Mouse (Mus musculus) embryonic facial prominence, embryonic 11.5 days (tissue): Measurements from ENCODE around the gene Col4a5. TPM values are rescaled to one million over a fixed set of nuclear protein-coding genes. Genes with fewer than 3 reads are reported as not detected.

Source experiments
- ATAC-seq: fragments of 200-750 bp; cut with Nextera tagmentation; replicated peaks from 2 replicates; pipeline ENCODE4 v1.8.0; 2017; ENCODE audit warnings: low read depth; ENCODE audit not compliant: insufficient number of reproducible peaks, low FRiP score, low TSS enrichment
- DNase-seq: peaks from one replicate; pipeline ENCODE4 v3.0.0-alpha.2; 2015; ENCODE audit warnings: low spot score
- H3K27ac ChIP-seq: fragments of 300-500 bp; sonication (generic); replicated peaks from 2 replicates; pipeline ENCODE4 v1.5.1; 2014; ENCODE audit warnings: mild to moderate bottlenecking, low read depth, low read length, control low read depth
- H3K27me3 ChIP-seq: fragments of 300-500 bp; sonication (generic); 2 replicates; pipeline ENCODE4 v1.6.1; 2014; ENCODE audit warnings: mild to moderate bottlenecking, low read length, moderate library complexity, mixed read lengths; ENCODE audit not compliant: control insufficient read depth, insufficient read depth
- H3K36me3 ChIP-seq: fragments of 300-500 bp; sonication (generic); replicated peaks from 2 replicates; pipeline ENCODE4 v1.6.1; 2014; ENCODE audit warnings: low read depth, mild to moderate bottlenecking, low read length, moderate library complexity, mixed read lengths; ENCODE audit not compliant: control insufficient read depth, insufficient read depth
- H3K4me1 ChIP-seq: fragments of 300-500 bp; sonication (generic); 2 replicates; pipeline ENCODE4 v1.6.1; 2014; ENCODE audit warnings: low read length, mixed read lengths; ENCODE audit not compliant: control insufficient read depth, insufficient read depth
- H3K4me2 ChIP-seq: fragments of 300-500 bp; sonication (generic); 2 replicates; pipeline ENCODE4 v1.6.1; 2014; ENCODE audit warnings: low read depth, mild to moderate bottlenecking, control low read depth, low read length, moderate library complexity
- H3K4me3 ChIP-seq: fragments of 300-500 bp; sonication (generic); 2 replicates; pipeline ENCODE4 v1.5.1; 2014; ENCODE audit warnings: low read depth, low read length, control low read depth
- H3K9ac ChIP-seq: fragments of 300-500 bp; sonication (generic); replicated peaks from 2 replicates; pipeline ENCODE4 v1.6.1; 2014; ENCODE audit warnings: mild to moderate bottlenecking, control low read depth, low read length
- H3K9me3 ChIP-seq: fragments of 300-500 bp; sonication (generic); replicated peaks from 2 replicates; pipeline ENCODE4 v1.6.1; 2016; ENCODE audit warnings: mild to moderate bottlenecking, low read length, inconsistent platforms, mixed read lengths; ENCODE audit not compliant: control insufficient read depth
- WGBS: fragments of 180-500 bp; shearing (Covaris S2); extraction: QIAGEN DNeasy Blood & Tissue Kit; methylation state at CpG from one replicate; pipeline ENCODE4 v1.1.7; 2014; 5-methylcytosine and 5-hydroxymethylcytosine counted together
- polyA plus RNA-seq: library from polyadenylated mRNA; unstranded; fragments of >200 nt; fragmentation: Nextera tagmentation; extraction: Ambion mirVana; gene quantifications from 2 replicates; pipeline ENCODE4 v1.2.1, GENCODE M21; 2014

The Col4a5 gene
- 6.6 and 7.2 TPM in 2 replicates for polyA plus RNA-seq

- Histone ChIP-seq H3K36me3 (no peaks in the 10 kb centered on the region), H3K9me3 (no peaks in the 10 kb centered on the region), H3K27ac (no peak within 1 kb of the TSS), H3K9ac (peak within 1 kb of the TSS; percentile 59), H3K4me1 (no peaks in the 10 kb centered on the region), H3K4me2 (peak within 1 kb of the TSS; percentile 53), H3K27me3 (no peaks in the 10 kb centered on the region; the same call in 1 of the 2 replicates), H3K4me3 (peak within 1 kb of the TSS; percentile 43)
- ATAC-seq: peak; percentile 82; the same call in 1 of the 2 replicates
- 10% methylated on average over 13 of the region's 13 CpGs for WGBS
- DNase-seq: peak; percentile 81
Observed at GRCm38 (mm10) chrX:141475110-141475509, at the start of gene Col4a5. Gene Col4a5, plus strand, starts transcription at chrX:141475385.

- 0 out of 2 replicates have a peak, but pooled peaks cover 2% of the 10 kb centered on the region for H3K27me3 ChIP-seq
- ATAC-seq (no peak), DNase-seq (no peak)
- H3K27ac ChIP-seq: no peak overlapping the region
- H3K36me3 ChIP-seq: no peaks in the 10 kb centered on the region
- no peak overlapping the region for H3K9ac ChIP-seq
- H3K4me1 ChIP-seq: no peaks in the 10 kb centered on the region
- H3K4me2 ChIP-seq: no peak overlapping the region
- H3K4me3 ChIP-seq: no peak overlapping the region
- 91% methylated on average over 6 of the region's 6 CpGs for WGBS
- H3K9me3 ChIP-seq: no peaks in the 10 kb centered on the region
Observed at GRCm38 (mm10) chrX:141436780-141437179, 38.4 kb upstream of the Col4a5 start.

GRCm38 (mm10) chrX:141439423-141439822 is 35.8 kb upstream of the Col4a5 start:
- H3K27me3 ChIP-seq: 0 out of 2 replicates have a peak, but pooled peaks cover 2% of the 10 kb centered on the region
- 77% methylated on average over 2 of the region's 2 CpGs for WGBS

GRCm38 (mm10) chrX:141447936-141448335 is 27.2 kb upstream of the Col4a5 start:
- Histone ChIP-seq H3K4me3 (no peak overlapping the region), H3K27me3 (no peaks in the 10 kb centered on the region)

More at GRCm38 (mm10) chrX:141439423-141439822, 35.8 kb upstream of the Col4a5 start:
- Histone ChIP-seq H3K9me3 (no peaks in the 10 kb centered on the region), H3K4me1 (no peaks in the 10 kb centered on the region), H3K4me3 (no peak overlapping the region), H3K4me2 (no peak overlapping the region), H3K36me3 (no peaks in the 10 kb centered on the region), H3K9ac (no peak overlapping the region), H3K27ac (no peak overlapping the region)
- DNase-seq (no peak), ATAC-seq (no peak)

GRCm38 (mm10) chrX:141473470-141474302 is 1.5 kb upstream of the Col4a5 start, which contains the start of gene Col4a6:
Gene Col4a6, minus strand, starts transcription at chrX:141474076.
- Histone ChIP-seq H3K9ac (no peak within 1 kb of the TSS), H3K4me1 (no peaks in the 10 kb centered on the region), H3K9me3 (no peaks in the 10 kb centered on the region), H3K4me2 (peak within 1 kb of the TSS; percentile 50), H3K4me3 (peak within 1 kb of the TSS; percentile 27), H3K27me3 (no peaks in the 10 kb centered on the region; the same call in 1 of the 2 replicates), H3K27ac (no peak within 1 kb of the TSS), H3K36me3 (no peaks in the 10 kb centered on the region)
- DNase-seq (peak; percentile 7), ATAC-seq (peak; percentile 62; the same call in 1 of the 2 replicates)
- 14% methylated on average over 16 of the region's 16 CpGs for WGBS

More at GRCm38 (mm10) chrX:141447936-141448335, 27.2 kb upstream of the Col4a5 start:
- H3K27ac ChIP-seq: no peak overlapping the region
- no peaks in the 10 kb centered on the region for H3K36me3 ChIP-seq
- 86% methylated on average over 1 of the region's 1 CpGs for WGBS
- ATAC-seq (no peak), DNase-seq (no peak)
- H3K4me2 ChIP-seq: no peak overlapping the region
- H3K4me1 ChIP-seq: no peaks in the 10 kb centered on the region
- no peak overlapping the region for H3K9ac ChIP-seq
- no peaks in the 10 kb centered on the region for H3K9me3 ChIP-seq

- ATAC-seq (peak; percentile 75; the same call in 1 of the 2 replicates), DNase-seq (peak; percentile 18)
- H3K9me3 ChIP-seq: no peaks in the 10 kb centered on the region
- no peaks in the 10 kb centered on the region; the same call in 1 of the 2 replicates for H3K27me3 ChIP-seq
- peak overlapping the region; percentile 53 for H3K4me2 ChIP-seq
- H3K36me3 ChIP-seq: no peaks in the 10 kb centered on the region
- peak overlapping the region; percentile 43 for H3K4me3 ChIP-seq
- H3K4me1 ChIP-seq: no peaks in the 10 kb centered on the region
- WGBS: 19% methylated on average over 14 of the region's 14 CpGs
- H3K9ac ChIP-seq: peak overlapping the region; percentile 59
- H3K27ac ChIP-seq: no peak overlapping the region
Observed at GRCm38 (mm10) chrX:141475566-141476327, 562 bp downstream of the Col4a5 start.

- Histone ChIP-seq H3K4me1 (no peaks in the 10 kb centered on the region), H3K27me3 (no peaks in the 10 kb centered on the region), H3K9me3 (no peaks in the 10 kb centered on the region), H3K4me2 (no peak overlapping the region), H3K27ac (no peak overlapping the region), H3K4me3 (no peak overlapping the region), H3K36me3 (no peaks in the 10 kb centered on the region), H3K9ac (no peak overlapping the region)
- WGBS: 72% methylated on average over 4 of the region's 4 CpGs
- ATAC-seq: no peak
- DNase-seq: no peak
Observed at GRCm38 (mm10) chrX:141494545-141494944, 19.4 kb downstream of the Col4a5 start.
